Mouse (Mus musculus): ENCODE measurements at regions not wholly inside any gene's neighbourhood (a gene's known extent, or its start where the extent isn't known, plus 50 kb on each side); places are given as distances from the start of the nearest gene placed in this dataset.

GRCm38 (mm10) chr13:51975801-51976601 lies 129.5 kb downstream of the Gadd45g start:
- peak; percentile 87 for DNase-seq

- no peak for DNase-seq
These were observed 130.2 kb downstream of the Gadd45g start for GRCm38 (mm10) chr13:51976620-51977214.

- peak; percentile 88 for DNase-seq
These were observed 133.0 kb downstream of the Gadd45g start for GRCm38 (mm10) chr13:51979301-51979977.

- no peak for DNase-seq
These were observed 133.9 kb downstream of the Gadd45g start for GRCm38 (mm10) chr13:51980344-51980743.

DNA sequence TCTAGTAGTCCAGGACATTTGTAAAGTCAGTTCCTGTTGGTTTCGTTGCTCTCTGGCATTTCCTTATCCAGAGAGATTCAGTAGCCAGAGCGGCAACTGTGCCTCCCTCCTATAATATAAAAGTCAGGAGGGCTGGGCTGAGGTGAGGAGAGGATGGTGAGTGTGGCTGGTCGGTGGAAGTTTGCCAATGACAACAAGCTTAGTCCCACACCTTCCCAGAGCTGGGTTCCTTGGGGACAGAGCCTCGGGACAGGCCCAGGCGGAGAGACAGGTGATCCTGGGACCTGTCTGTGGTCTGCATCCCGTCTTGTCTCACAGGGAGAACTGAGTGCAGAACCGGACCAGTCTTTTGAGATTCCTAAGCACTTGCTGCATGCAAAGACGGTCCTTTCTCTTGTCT lies 136.5 kb downstream of the Gadd45g start:
- DNase-seq = no peak

- DNase-seq = no peak
These were observed 137.1 kb downstream of the Gadd45g start for GRCm38 (mm10) chr13:51983575-51983974.

DNA sequence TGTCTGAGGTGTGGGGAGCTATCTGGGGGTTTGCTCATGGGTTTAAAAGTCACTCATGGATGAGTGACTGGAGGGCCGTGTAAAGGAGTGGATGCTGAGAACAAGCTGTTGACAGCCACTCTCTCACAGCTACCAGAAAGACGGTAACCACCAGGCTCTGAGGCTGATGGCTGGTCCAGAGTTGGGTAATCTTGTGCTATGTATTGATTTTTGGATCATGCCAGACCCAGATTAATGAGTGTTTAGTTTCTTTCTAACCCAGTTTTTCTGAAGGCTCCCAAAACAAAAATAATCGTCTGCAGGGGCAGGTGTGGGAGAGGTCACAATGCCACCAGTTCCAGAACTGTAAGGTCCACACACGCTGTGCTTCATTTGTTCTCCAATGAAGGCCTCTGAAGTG lies 144.9 kb downstream of the Gadd45g start:
- no peak for DNase-seq

- DNase-seq = no peak
These were observed 146.4 kb downstream of the Gadd45g start for GRCm38 (mm10) chr13:51992878-51993277.

DNA sequence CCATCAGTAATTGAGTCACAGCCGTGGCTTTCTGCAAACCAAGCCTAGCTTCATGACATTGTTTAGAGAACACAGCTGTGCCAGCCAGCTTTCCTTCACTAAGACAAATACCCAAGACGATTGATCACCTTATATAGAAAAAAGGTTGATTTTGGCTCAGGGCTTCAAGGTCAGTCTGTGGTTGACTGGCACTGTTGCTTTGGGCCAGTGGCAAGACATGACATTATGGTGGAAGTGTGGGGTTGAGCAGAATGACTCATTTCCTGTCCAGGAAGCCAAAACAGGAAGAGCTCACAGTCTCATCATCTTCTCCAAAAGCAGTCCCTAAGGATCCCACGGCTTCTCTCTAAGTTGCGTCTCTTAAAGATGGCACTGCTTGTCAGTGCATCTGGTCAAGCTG lies 149.7 kb downstream of the Gadd45g start:
- no peak for DNase-seq

GRCm38 (mm10) chr13:51998542-51998941 lies 152.1 kb downstream of the Gadd45g start:
- no peak for DNase-seq

- no peak for DNase-seq
These were observed 155.3 kb downstream of the Gadd45g start for GRCm38 (mm10) chr13:52001811-52002210.

DNA sequence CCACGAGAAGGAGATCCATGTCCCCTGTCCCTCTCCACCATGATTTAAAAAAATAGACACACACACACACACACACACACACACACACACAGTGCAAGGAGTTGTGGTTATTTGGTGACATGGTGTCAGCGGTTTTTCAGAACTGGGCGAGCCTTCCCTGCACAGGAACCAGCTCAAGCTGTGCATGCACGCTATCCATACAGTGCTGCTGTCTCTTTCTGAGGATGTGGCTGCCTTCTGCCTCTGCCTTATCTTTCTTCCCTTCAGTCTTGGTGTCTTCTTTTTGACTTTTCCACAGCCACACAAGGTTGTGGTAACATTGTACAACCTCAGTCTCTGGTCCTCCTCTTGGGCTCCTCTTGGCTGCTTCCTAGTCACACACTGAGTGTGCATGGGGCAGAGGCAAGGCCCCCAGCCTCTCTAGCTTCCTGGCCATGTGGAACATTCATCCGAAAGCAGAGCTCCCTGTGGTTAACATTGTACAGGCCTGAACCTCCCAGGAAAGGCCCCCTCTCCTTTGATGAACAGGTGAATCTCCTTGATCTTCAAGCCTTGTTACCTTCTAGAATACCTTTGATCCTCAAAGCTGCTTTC lies 157.6 kb downstream of the Gadd45g start:
- DNase-seq = no peak

DNA sequence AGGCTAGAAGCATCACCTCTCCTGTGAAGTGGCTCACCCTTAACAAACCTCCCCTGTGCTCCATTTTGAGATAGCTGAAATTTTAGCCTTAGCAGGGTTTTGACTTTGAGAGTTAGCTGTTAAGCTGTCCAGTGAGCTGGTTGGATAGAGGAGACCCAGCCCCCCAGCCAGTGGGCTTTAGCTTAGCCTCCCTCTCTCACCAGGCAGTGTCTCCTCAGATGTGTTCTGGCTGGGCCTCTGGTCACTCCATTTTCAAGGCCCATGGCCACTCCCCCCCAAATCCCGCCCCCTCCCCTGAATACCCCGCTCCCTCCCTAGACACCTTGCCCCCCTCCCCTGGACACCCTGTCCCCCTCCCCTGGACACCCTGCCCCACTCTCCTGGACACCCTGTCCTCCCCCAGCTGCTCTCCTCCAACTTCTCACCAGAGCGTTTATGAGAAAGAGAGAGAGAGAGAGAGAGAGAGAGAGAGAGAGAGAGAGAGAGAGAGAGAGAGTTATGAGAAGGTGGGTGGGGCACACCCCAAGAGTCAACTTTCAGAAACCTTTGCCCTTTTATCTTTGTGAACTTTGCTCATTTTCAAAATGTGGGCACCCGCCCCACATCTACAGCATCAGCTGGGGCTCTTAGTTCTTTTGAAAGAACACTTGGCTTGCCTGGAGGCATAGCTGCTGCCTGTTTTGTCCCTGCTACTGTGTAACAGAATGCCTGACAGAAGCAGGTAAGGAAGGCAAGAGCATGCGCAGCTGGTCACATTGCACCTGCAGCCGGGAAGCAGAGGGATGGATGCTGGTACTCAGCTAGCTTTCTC lies 161.3 kb downstream of the Gadd45g start:
- no peak for DNase-seq

DNA sequence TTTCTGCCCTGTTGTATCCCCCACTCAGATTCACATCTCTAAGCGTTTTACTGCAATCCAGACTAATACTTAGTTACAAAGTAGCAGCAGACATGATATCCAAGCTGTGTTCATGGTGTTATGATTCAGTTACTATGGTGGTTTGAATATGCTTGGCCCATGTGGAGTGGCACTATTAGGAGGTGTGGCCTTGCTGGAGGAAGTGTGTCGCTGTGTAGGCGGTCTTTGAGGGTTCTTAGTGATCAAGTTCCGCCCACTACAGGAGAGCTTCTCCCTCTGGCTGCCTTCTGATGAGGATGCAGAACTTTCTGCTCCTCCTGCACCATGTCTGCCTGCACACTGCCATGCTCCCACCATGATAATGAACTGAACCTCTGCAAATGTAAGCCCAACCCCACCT lies 162.8 kb downstream of the Gadd45g start:
- no peak for DNase-seq

DNA sequence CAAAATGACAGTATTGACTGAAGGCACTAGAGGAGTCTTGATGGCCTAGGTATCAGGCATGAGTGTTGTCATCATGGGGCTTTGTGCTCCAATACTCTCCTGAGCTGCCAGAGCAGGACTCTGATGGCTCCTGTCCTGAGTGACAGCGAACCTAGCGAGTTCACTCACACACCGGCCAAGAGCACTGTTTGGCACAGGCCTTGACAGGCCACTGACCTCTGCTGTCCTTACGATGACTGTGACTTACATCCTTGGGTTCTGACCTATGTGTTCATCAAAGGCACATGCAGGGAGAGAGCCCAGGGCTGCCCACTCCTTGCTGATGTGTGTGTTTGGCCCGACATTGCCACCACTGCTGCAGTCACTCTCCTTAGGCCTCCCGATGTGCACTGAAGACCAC lies 163.3 kb downstream of the Gadd45g start:
- no peak for DNase-seq

DNA sequence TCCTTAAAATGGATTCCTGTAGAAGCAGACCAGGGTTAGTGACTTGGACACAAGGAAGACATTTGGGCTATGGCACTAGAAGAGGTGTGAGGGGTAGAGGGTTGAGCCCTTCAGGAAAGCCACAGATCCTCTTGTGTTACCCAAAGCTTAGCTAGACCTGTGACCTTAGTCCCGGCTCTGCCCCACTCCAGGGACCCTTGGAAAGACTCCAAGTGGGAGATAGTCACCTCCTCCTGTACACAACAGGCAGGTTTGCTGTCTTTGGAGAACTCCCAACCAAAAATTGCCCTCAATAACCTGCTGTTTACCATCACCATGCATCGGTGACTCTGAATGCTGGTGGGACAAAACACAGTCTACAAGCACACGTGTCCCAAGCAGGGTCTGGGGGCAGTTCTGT lies 164.5 kb downstream of the Gadd45g start:
- DNase-seq = no peak

DNA sequence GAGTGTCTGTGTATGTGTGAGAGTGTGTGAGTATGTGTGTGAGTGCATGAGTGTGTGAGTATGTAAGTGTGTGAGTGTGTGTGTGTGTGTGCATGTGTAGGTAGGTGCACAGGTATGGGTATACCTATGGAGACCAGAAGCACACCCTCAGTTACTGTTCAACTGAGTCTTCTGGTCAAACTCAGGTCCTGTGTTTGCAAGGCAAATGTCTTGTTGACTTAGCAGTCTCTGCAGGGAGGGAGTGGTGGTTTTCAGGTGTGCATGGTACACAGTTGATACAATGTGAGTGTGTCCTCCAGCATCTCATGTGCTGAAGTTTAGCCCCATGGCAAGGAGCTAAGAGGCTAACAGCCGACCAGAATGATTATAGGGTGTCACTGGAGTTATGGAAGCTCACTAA lies 166.7 kb downstream of the Gadd45g start:
- DNase-seq = no peak

DNA sequence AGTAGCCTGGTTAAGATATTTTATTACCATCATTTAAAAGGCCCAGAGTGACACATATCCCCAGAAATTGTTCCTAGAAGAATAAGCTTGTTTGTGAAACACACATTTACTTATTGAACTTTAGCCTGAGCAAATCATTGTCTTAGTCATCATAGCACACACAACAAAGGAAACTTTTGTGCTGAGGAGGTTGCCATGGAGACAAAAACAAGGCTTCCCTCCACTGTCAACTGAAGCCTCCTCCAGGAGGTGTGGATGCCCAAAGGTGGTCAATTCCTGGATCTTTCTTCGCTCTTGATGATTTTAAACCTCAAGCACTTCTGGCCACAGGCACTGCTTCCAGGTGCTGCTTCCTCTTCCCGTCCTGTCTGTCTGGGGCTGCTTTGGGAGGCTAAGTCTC lies 167.3 kb downstream of the Gadd45g start:
- no peak for DNase-seq

DNA sequence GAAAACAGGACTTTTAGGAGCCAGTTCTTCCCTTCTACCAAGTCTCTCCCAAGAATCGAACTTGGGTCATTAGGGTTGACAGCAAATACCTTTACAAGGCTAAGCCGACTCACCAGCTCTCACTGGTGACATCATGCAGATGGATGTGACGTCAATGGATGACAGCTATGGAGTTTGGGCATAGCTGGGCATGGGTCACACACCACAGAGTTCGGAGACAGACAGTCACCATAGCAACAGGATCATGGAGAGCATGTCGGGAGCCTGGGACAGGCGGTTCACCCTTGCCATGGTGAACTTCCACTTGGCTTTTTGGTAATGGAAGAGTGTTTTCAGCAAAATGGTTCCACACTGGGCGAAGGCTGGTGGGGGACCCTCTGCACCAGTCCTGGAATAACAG lies 168.1 kb downstream of the Gadd45g start:
- no peak for DNase-seq

DNA sequence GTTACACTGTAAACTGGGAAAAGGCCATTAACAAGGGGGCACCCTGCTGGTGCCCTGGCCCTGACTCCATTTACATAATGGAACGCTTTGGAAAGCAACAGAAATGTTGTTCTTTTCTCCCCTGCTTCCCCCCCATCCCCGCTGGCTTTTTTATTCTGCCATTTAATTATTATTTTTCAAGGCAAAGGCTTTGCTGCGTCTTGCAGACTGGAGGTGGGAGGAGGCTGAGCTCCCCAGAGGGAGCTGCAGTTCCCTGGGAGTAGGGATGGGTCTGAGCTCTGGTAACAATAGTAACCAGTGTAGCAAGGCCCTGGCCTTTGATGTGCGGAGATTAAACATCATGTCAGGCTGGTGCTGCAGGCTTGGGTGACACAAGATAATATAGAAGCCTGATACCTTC lies 168.6 kb downstream of the Gadd45g start:
- DNase-seq = no peak

DNA sequence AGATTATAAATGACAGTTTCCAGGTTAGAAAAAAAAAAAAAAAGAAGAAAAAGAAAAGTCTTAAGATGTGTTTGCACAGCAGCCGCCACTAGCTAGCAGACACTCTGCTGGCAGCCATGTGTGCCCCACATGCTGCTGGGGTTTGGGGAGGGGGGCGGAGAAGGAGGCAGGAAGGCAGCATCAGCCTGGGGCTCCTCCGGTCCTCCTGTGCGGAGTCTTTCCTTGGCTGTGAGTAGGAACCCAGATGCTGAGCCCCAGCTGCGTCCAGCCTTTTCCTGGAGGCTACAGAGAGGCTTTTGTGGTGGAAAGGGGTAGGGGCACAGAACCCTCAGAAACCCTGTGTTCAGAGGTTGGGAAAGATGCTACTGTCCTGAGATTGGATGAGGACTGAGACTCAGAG lies 169.0 kb downstream of the Gadd45g start:
- DNase-seq = no peak

GRCm38 (mm10) chr13:52017598-52018190 lies 171.2 kb downstream of the Gadd45g start:
- DNase-seq = no peak
